Mouse (Mus musculus) ES-E14 (cell line): ENCODE measurements at regions not wholly inside any gene's neighbourhood (a gene's known extent, or its start where the extent isn't known, plus 50 kb on each side); places are given as distances from the start of the nearest gene placed in this dataset.

Source experiments
- CHD2 ChIP-seq: IDR thresholded peaks from 2 replicates; pipeline ENCODE4 v1.6.1; 2014; ENCODE audit warnings: mild to moderate bottlenecking, low read depth, low read length, inconsistent platforms
- ZC3H11A ChIP-seq: IDR thresholded peaks from 2 replicates; pipeline ENCODE4 v1.6.1; 2012; ENCODE audit warnings: low read depth, mild to moderate bottlenecking, inconsistent platforms, low read length, borderline replicate concordance
- ZNF384 ChIP-seq: IDR thresholded peaks from 2 replicates; pipeline ENCODE4 v1.6.1; 2012; ENCODE audit warnings: low read depth, low read length, inconsistent platforms

DNA sequence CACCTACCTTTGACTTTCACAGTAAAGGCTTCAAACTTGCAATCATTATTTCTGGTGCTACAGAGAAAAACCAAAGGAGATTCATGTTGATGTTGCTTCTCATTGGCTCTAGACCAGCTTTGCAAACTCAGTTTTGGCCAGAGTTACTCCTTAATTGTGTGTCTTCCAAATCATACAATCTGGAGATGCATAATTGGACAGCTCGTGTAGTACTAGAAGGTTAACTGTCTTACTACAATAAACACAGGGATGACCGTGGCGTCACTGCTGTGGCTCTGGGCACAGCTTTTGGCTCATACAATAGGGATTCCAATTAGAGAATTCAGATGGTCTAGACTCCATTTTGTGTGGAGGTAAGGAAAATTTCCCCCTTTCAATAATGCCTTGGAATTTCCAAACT is 544.6 kb downstream of the Tns1 start:
- TF ChIP-seq ZC3H11A: no peak
- TF ChIP-seq ZNF384: no peak
- TF ChIP-seq CHD2: no peak
